Mouse (Mus musculus): Measurements from ENCODE around the gene Trio. TPM values are rescaled to one million over a fixed set of nuclear protein-coding genes. Genes with fewer than 3 reads are reported as not detected.

Trio gene
- total RNA-seq, 2 experiments from 2014 or later = 35.3 to 43.2 TPM

- Histone ChIP-seq H3K27ac (peak overlapping the region; percentile 78), H3K4me3 (peak overlapping the region; percentile 58)
- DNase-seq = no peak
- no peak for TF ChIP-seq CTCF (IDR thresholded peaks at IDR 0.05)
- intact Hi-C loops (cut with DNase I) = no loop called here
These were observed 239.2 kb downstream of the Trio start for GRCm38 (mm10) chr15:27786418-27786817.

GRCm38 (mm10) chr15:27785280-27786001 is 240.2 kb downstream of the Trio start:
- intact Hi-C loops (cut with DNase I) = no loop called here
- H3K27ac ChIP-seq = peak overlapping the region; percentile 81
- no peak for TF ChIP-seq CTCF (IDR thresholded peaks at IDR 0.05)
- DNase-seq = peak; percentile 69
- H3K4me3 ChIP-seq = peak overlapping the region; percentile 58

- no peak for DNase-seq
- Histone ChIP-seq H3K27ac (peak overlapping the region; percentile 81), H3K4me3 (peak overlapping the region; percentile 58)
- intact Hi-C loops (cut with DNase I) = no loop called here
- TF ChIP-seq CTCF (IDR thresholded peaks at IDR 0.05) = no peak
These were observed 241.5 kb downstream of the Trio start for GRCm38 (mm10) chr15:27784126-27784563.

GRCm38 (mm10) chr15:27783541-27784125 is 242.0 kb downstream of the Trio start:
- no peak; the same call in 1 of the 2 replicates for TF ChIP-seq CTCF (IDR thresholded peaks at IDR 0.05)
- no peak for DNase-seq
- H3K27ac ChIP-seq = peak overlapping the region; percentile 81
- H3K4me3 ChIP-seq = peak overlapping the region; percentile 58
- intact Hi-C loops (cut with DNase I) = no loop called here

GRCm38 (mm10) chr15:27783092-27783491 is 242.6 kb downstream of the Trio start:
- peak overlapping the region; percentile 81 for H3K27ac ChIP-seq
- H3K4me3 ChIP-seq = peak overlapping the region; percentile 58
- intact Hi-C loops (cut with DNase I) = no loop called here
- TF ChIP-seq CTCF (IDR thresholded peaks at IDR 0.05) = no peak
- DNase-seq = no peak

GRCm38 (mm10) chr15:27782383-27783036 is 243.1 kb downstream of the Trio start:
- DNase-seq = peak; percentile 48
- intact Hi-C loops (cut with DNase I) = no loop called here
- peak overlapping the region; percentile 24 for H3K4me3 ChIP-seq
- peak overlapping the region; percentile 81 for H3K27ac ChIP-seq
- no peak for TF ChIP-seq CTCF (IDR thresholded peaks at IDR 0.05)

- no peak for TF ChIP-seq CTCF (IDR thresholded peaks at IDR 0.05)
- no peak for DNase-seq
- intact Hi-C loops (cut with DNase I) = no loop called here
- Histone ChIP-seq H3K27ac (no peak overlapping the region; the same call in 1 of the 2 replicates), H3K4me3 (no peak overlapping the region)
These were observed 245.8 kb downstream of the Trio start for GRCm38 (mm10) chr15:27779827-27780226.

- Histone ChIP-seq H3K27ac (0 out of 2 replicates have a peak overlapping the region, but pooled peaks have one; percentile 40), H3K4me3 (no peak overlapping the region)
- intact Hi-C loops (cut with DNase I) = no loop called here
- no peak for TF ChIP-seq CTCF (IDR thresholded peaks at IDR 0.05)
- DNase-seq = no peak
These were observed 246.2 kb downstream of the Trio start for GRCm38 (mm10) chr15:27779398-27779797.

GRCm38 (mm10) chr15:27778256-27778655 is 247.4 kb downstream of the Trio start:
- no peak overlapping the region for H3K27ac ChIP-seq
- TF ChIP-seq CTCF (IDR thresholded peaks at IDR 0.05) = no peak
- H3K4me3 ChIP-seq = no peak overlapping the region
- DNase-seq = no peak
- intact Hi-C loops (cut with DNase I) = no loop called here

GRCm38 (mm10) chr15:27777455-27778190 is 248.0 kb downstream of the Trio start:
- no peak overlapping the region for H3K4me3 ChIP-seq
- intact Hi-C loops (cut with DNase I) = no loop called here
- H3K27ac ChIP-seq = peak overlapping the region; percentile 20; the same call in 1 of the 2 replicates
- DNase-seq = no peak
- TF ChIP-seq CTCF (IDR thresholded peaks at IDR 0.05) = no peak

GRCm38 (mm10) chr15:27774481-27774880 is 251.2 kb downstream of the Trio start:
- Histone ChIP-seq H3K27ac (no peak overlapping the region), H3K4me3 (no peak overlapping the region)
- intact Hi-C loops (cut with DNase I) = no loop called here
- DNase-seq = no peak
- no peak for TF ChIP-seq CTCF (IDR thresholded peaks at IDR 0.05)

- no peak for DNase-seq
- H3K27ac ChIP-seq = peak overlapping the region; percentile 64
- no peak for TF ChIP-seq CTCF (IDR thresholded peaks at IDR 0.05)
- H3K4me3 ChIP-seq = no peak overlapping the region
- intact Hi-C loops (cut with DNase I) = no loop called here
These were observed 253.5 kb downstream of the Trio start for GRCm38 (mm10) chr15:27772125-27772627.
